Mouse (Mus musculus) liver, postnatal 0 days (tissue): ENCODE measurements around the gene Ehf.

Source experiments
- CTCF ChIP-seq: sonication (generic); IDR thresholded peaks from 2 replicates; pipeline ENCODE4 v1.5.1; 2016; ENCODE audit warnings: antibody characterized with exemption, low read depth
- EP300 ChIP-seq: IDR thresholded peaks from 2 replicates; pipeline ENCODE4 v1.6.1; 2016; ENCODE audit warnings: antibody characterized with exemption, low read depth, mild to moderate bottlenecking

DNA sequence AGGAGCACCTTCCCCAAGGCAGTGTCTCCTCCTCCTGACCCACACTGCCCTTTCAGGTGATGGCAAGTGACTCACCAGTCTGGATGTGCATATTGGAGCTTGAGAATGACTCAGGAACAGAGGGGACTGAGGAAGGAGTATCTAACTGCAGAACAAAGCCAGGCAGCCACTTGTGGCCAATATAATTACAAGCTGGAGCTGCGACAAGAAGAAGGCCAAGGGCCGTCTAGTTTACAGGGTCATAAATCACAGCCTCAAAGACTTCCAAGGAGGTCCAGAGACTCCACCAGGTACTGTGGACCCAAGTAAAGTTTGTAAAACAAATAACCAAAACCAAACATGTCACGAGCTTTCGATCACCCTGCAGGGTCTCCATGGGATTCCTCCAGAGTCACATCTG is 10.9 kb upstream of the Ehf start:
- TF ChIP-seq CTCF (no peak), EP300 (no peak)
